Mouse (Mus musculus) hindbrain, embryonic 15.5 days (tissue): ENCODE results near the gene Syce2. TPM values are rescaled to one million over a fixed set of nuclear protein-coding genes. Genes with fewer than 3 reads are reported as not detected.

ENCODE experiments used
- ATAC-seq: fragments of 200-750 bp; cut with Nextera tagmentation; 2 replicates; pipeline ENCODE4 v1.8.0; 2017; ENCODE audit warnings: low read depth, moderate number of reproducible peaks, moderate TSS enrichment; ENCODE audit not compliant: low FRiP score
- H3K27ac ChIP-seq: fragments of 300-500 bp; sonication (generic); replicated peaks from 2 replicates; pipeline ENCODE4 v1.5.1; 2015; ENCODE audit warnings: mild to moderate bottlenecking, inconsistent platforms
- H3K27me3 ChIP-seq: fragments of 300-500 bp; sonication (generic); 2 replicates; pipeline ENCODE4 v1.6.1; 2015; ENCODE audit warnings: control low read depth, inconsistent platforms
- H3K36me3 ChIP-seq: fragments of 300-500 bp; sonication (generic); 2 replicates; pipeline ENCODE4 v1.6.1; 2015; ENCODE audit warnings: control low read depth, inconsistent platforms
- H3K4me1 ChIP-seq: fragments of 300-500 bp; sonication (generic); replicated peaks from 2 replicates; pipeline ENCODE4 v1.6.1; 2015; ENCODE audit warnings: control low read depth, inconsistent platforms
- H3K4me2 ChIP-seq: fragments of 300-500 bp; sonication (generic); 2 replicates; pipeline ENCODE4 v1.6.1; 2015; ENCODE audit warnings: moderate library complexity, mild to moderate bottlenecking, inconsistent platforms
- H3K4me3 ChIP-seq: fragments of 300-500 bp; sonication (generic); 2 replicates; pipeline ENCODE4 v1.5.1; 2015; ENCODE audit warnings: mild to moderate bottlenecking, inconsistent platforms
- H3K9ac ChIP-seq: fragments of 300-500 bp; sonication (generic); 2 replicates; pipeline ENCODE4 v1.6.1; 2015; ENCODE audit warnings: inconsistent platforms
- H3K9me3 ChIP-seq: fragments of 300-500 bp; sonication (generic); 2 replicates; pipeline ENCODE4 v1.6.1; 2016; ENCODE audit warnings: control low read depth, inconsistent platforms
- WGBS: fragments of 180-500 bp; shearing (Covaris S2); methylation state at CpG from one replicate; pipeline ENCODE4 v1.1.7; 2015; 5-methylcytosine and 5-hydroxymethylcytosine counted together
- polyA plus RNA-seq: library from polyadenylated mRNA; unstranded; fragments of >200 nt; fragmentation: Nextera tagmentation; extraction: Ambion mirVana; gene quantifications from 2 replicates; pipeline ENCODE4 v1.2.1, GENCODE M21; 2015

The Syce2 gene
- polyA plus RNA-seq, 1 experiment from 2014 or later: 37.3 TPM

GRCm38 (mm10) chr8:84917781-84918180, 45.9 kb downstream of the Syce2 start:
- H3K9ac ChIP-seq: no peak overlapping the region
- H3K4me1 ChIP-seq: peaks cover 4% of the 10 kb centered on the region; the same call in 1 of the 2 replicates
- WGBS: 33% methylated on average over 20 of the region's 20 CpGs
- no peak for ATAC-seq
- peaks cover 14% of the 10 kb centered on the region; the same call in 1 of the 2 replicates for H3K27me3 ChIP-seq
- H3K27ac ChIP-seq: no peak overlapping the region
- H3K4me3 ChIP-seq: no peak overlapping the region
- H3K4me2 ChIP-seq: no peak overlapping the region
- no peaks in the 10 kb centered on the region for H3K9me3 ChIP-seq
- H3K36me3 ChIP-seq: peaks cover 93% of the 10 kb centered on the region

GRCm38 (mm10) chr8:84918646-84919045, 46.7 kb downstream of the Syce2 start:
- 94% methylated on average over 15 of the region's 15 CpGs for WGBS
- H3K27me3 ChIP-seq: peaks cover 14% of the 10 kb centered on the region; the same call in 1 of the 2 replicates

GRCm38 (mm10) chr8:84921596-84921995, 49.7 kb downstream of the Syce2 start:
- Histone ChIP-seq H3K36me3 (peaks cover 87% of the 10 kb centered on the region), H3K4me1 (no peaks in the 10 kb centered on the region), H3K27me3 (0 out of 2 replicates have a peak, but pooled peaks cover 2% of the 10 kb centered on the region), H3K4me3 (no peak overlapping the region), H3K27ac (no peak overlapping the region), H3K9me3 (no peaks in the 10 kb centered on the region), H3K4me2 (no peak overlapping the region), H3K9ac (no peak overlapping the region)
- no peak for ATAC-seq
- 85% methylated on average over 2 of the region's 2 CpGs for WGBS

More at GRCm38 (mm10) chr8:84918646-84919045, 46.7 kb downstream of the Syce2 start:
- Histone ChIP-seq H3K4me1 (no peaks in the 10 kb centered on the region), H3K9me3 (no peaks in the 10 kb centered on the region), H3K36me3 (peaks cover 93% of the 10 kb centered on the region), H3K9ac (no peak overlapping the region), H3K4me2 (no peak overlapping the region), H3K27ac (no peak overlapping the region), H3K4me3 (no peak overlapping the region)
- no peak for ATAC-seq

GRCm38 (mm10) chr8:84925557-84925956, 53.6 kb downstream of the Syce2 start:
- Histone ChIP-seq H3K4me2 (no peak overlapping the region), H3K9ac (no peak overlapping the region), H3K4me3 (no peak overlapping the region), H3K27me3 (no peaks in the 10 kb centered on the region), H3K4me1 (peaks cover 6% of the 10 kb centered on the region), H3K27ac (no peak overlapping the region), H3K9me3 (no peaks in the 10 kb centered on the region), H3K36me3 (peaks cover 65% of the 10 kb centered on the region)
- ATAC-seq: no peak
- 72% methylated on average over 7 of the region's 7 CpGs for WGBS

- Histone ChIP-seq H3K4me3 (no peak overlapping the region), H3K9ac (no peak overlapping the region), H3K27me3 (no peaks in the 10 kb centered on the region), H3K27ac (no peak overlapping the region), H3K36me3 (peaks cover 61% of the 10 kb centered on the region), H3K9me3 (no peaks in the 10 kb centered on the region), H3K4me2 (no peak overlapping the region), H3K4me1 (peaks cover 6% of the 10 kb centered on the region)
- ATAC-seq: no peak
- 85% methylated on average over 1 of the region's 1 CpGs for WGBS
These were observed 55.6 kb downstream of the Syce2 start for GRCm38 (mm10) chr8:84927513-84927912.

GRCm38 (mm10) chr8:84928456-84929306, 56.8 kb downstream of the Syce2 start:
- Histone ChIP-seq H3K4me1 (peaks cover 8% of the 10 kb centered on the region), H3K9me3 (no peaks in the 10 kb centered on the region), H3K36me3 (peaks cover 53% of the 10 kb centered on the region), H3K27me3 (no peaks in the 10 kb centered on the region), H3K4me3 (peak overlapping the region; percentile 25), H3K27ac (no peak overlapping the region), H3K4me2 (peak overlapping the region; percentile 53), H3K9ac (no peak overlapping the region)
- WGBS: 2% methylated on average over 46 of the region's 52 CpGs
- peak; percentile 71 for ATAC-seq

- H3K36me3 ChIP-seq: peaks cover 39% of the 10 kb centered on the region
- no peak overlapping the region for H3K4me2 ChIP-seq
- WGBS: 88% methylated on average over 13 of the region's 13 CpGs
- H3K9me3 ChIP-seq: no peaks in the 10 kb centered on the region
- no peak overlapping the region for H3K9ac ChIP-seq
- ATAC-seq: no peak
- no peaks in the 10 kb centered on the region for H3K27me3 ChIP-seq
- H3K27ac ChIP-seq: no peak overlapping the region
- peaks cover 27% of the 10 kb centered on the region for H3K4me1 ChIP-seq
- no peak overlapping the region for H3K4me3 ChIP-seq
These were observed 58.7 kb downstream of the Syce2 start for GRCm38 (mm10) chr8:84930582-84930981.

- Histone ChIP-seq H3K9ac (no peak overlapping the region), H3K9me3 (no peaks in the 10 kb centered on the region), H3K4me3 (peak overlapping the region; percentile 81), H3K4me1 (peaks cover 28% of the 10 kb centered on the region), H3K27me3 (no peaks in the 10 kb centered on the region), H3K27ac (no peak overlapping the region), H3K4me2 (peak overlapping the region; percentile 70), H3K36me3 (peaks cover 20% of the 10 kb centered on the region)
- 83% methylated on average over 16 of the region's 16 CpGs for WGBS
- no peak for ATAC-seq
These were observed 62.1 kb downstream of the Syce2 start for GRCm38 (mm10) chr8:84933767-84934559.

GRCm38 (mm10) chr8:84934860-84935259, 62.9 kb downstream of the Syce2 start:
- ATAC-seq: peak; percentile 74
- peak overlapping the region; percentile 97 for H3K9ac ChIP-seq
- no peaks in the 10 kb centered on the region for H3K9me3 ChIP-seq
- H3K4me1 ChIP-seq: peaks cover 23% of the 10 kb centered on the region
- peak overlapping the region; percentile 81 for H3K4me3 ChIP-seq
- WGBS: under 1% methylated on average over 15 of the region's 15 CpGs
- peaks cover 20% of the 10 kb centered on the region for H3K36me3 ChIP-seq
- peak overlapping the region; percentile 97 for H3K27ac ChIP-seq
- H3K4me2 ChIP-seq: peak overlapping the region; percentile 70
- no peaks in the 10 kb centered on the region for H3K27me3 ChIP-seq

GRCm38 (mm10) chr8:84935489-84935888, 63.6 kb downstream of the Syce2 start:
- H3K4me1 ChIP-seq: peaks cover 23% of the 10 kb centered on the region
- H3K4me2 ChIP-seq: peak overlapping the region; percentile 70
- ATAC-seq: 0 out of 2 replicates have a peak, but pooled peaks have one; percentile 4
- H3K27me3 ChIP-seq: no peaks in the 10 kb centered on the region
- H3K4me3 ChIP-seq: peak overlapping the region; percentile 81
- no peaks in the 10 kb centered on the region for H3K9me3 ChIP-seq
- 4% methylated on average over 14 of the region's 14 CpGs for WGBS
- peak overlapping the region; percentile 97 for H3K9ac ChIP-seq
- H3K27ac ChIP-seq: peak overlapping the region; percentile 97
- peaks cover 16% of the 10 kb centered on the region for H3K36me3 ChIP-seq

- Histone ChIP-seq H3K27ac (peak overlapping the region; percentile 97), H3K9ac (peak overlapping the region; percentile 97), H3K4me2 (peak overlapping the region; percentile 70), H3K4me1 (peaks cover 23% of the 10 kb centered on the region), H3K9me3 (no peaks in the 10 kb centered on the region), H3K36me3 (peaks cover 10% of the 10 kb centered on the region), H3K4me3 (peak overlapping the region; percentile 81), H3K27me3 (no peaks in the 10 kb centered on the region)
- 12% methylated on average over 23 of the region's 23 CpGs for WGBS
- ATAC-seq: peak; percentile 61
These were observed 64.4 kb downstream of the Syce2 start for GRCm38 (mm10) chr8:84936041-84936961.
